Mouse (Mus musculus) C2C12 (cell line): ENCODE measurements around the gene Actl10.

ENCODE experiments used
- CEBPB ChIP-seq: IDR thresholded peaks from one replicate; pipeline ENCODE4 v1.6.1; 2011; ENCODE audit warnings: low read depth, mild to moderate bottlenecking, control low read depth, moderate library complexity
- CTCF ChIP-seq: IDR thresholded peaks from one replicate; pipeline ENCODE4 v1.5.1; 2011; ENCODE audit not compliant: control insufficient read depth, insufficient read depth, insufficient read length
- FOSL1 ChIP-seq: IDR thresholded peaks from one replicate; pipeline ENCODE4 v1.8.0; 2011; ENCODE audit warnings: mild to moderate bottlenecking, low read length; ENCODE audit not compliant: poor library complexity, insufficient read depth, severe bottlenecking
- MAX ChIP-seq: IDR thresholded peaks from one replicate; pipeline ENCODE4 v1.6.1; 2011; ENCODE audit warnings: mild to moderate bottlenecking, control low read depth
- MYOD1 ChIP-seq: IDR thresholded peaks from one replicate; pipeline ENCODE4 v1.6.1; 2011; ENCODE audit warnings: low read depth; ENCODE audit not compliant: control insufficient read depth, insufficient read length
- MYOG ChIP-seq: IDR thresholded peaks from one replicate; pipeline ENCODE4 v1.6.1; 2011; ENCODE audit not compliant: control insufficient read depth, insufficient read length; ENCODE audit errors: extremely low read depth
- USF1 ChIP-seq: IDR thresholded peaks from one replicate; pipeline ENCODE4 v1.6.1; 2011; ENCODE audit warnings: low read depth, mild to moderate bottlenecking, control low read depth, moderate library complexity

DNA sequence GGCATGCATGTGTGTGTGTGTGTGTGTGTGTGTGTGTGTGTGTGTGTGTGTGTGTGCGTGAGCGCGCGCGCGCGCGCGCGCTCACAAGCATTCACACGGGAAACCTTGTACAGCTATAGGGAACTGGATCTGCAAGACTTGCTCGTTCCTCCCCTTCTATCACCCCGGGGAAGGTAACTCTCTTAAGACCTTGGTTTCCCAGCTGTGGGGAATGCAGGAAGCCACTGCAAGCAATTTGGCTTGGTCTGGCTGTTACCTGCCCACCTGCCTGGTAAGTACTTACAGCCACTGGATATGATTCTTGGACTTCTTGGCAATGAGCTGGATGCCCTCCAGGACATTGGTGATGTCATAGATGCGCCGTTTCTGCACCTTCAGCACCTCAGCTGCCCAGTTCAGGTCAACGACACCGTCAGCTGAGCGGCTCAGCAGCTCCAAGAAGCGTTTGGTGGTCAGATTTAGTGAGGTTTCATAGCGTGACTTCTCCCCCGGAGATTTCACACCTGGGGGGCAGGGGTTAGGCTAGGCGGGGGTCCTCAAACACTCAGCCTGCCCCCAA, 12.1 kb downstream of the Actl10 start:
- TF ChIP-seq CTCF, result no peak
- no peak for TF ChIP-seq USF1
- TF ChIP-seq MAX, result no peak
- no peak for TF ChIP-seq MYOG
- TF ChIP-seq CEBPB, result no peak
- no peak for TF ChIP-seq MYOD1
- no peak for TF ChIP-seq FOSL1
